Mouse (Mus musculus) left cerebral cortex, postnatal 25 days (tissue): Measurements from ENCODE around the gene Ifrd1. TPM values are rescaled to one million over a fixed set of nuclear protein-coding genes. Genes with fewer than 3 reads are reported as not detected.
"Not testable (repeated sequence)": the region's sequence is repeated elsewhere in the genome, so short reads cannot be mapped to it uniquely, and the experiment has no call there.

Experiments
- DNase-seq, 2 experiments: peaks; one replicate each; pipeline ENCODE4 v3.0.0; 2022; ENCODE audit warnings: low spot score in 2 of 2, mixed read lengths in 1 of 2
- intact Hi-C: fragments of 180-260 bp; cut with DNase I; formaldehyde crosslinking; loops from one replicate; pipeline ENCODE4 v1.15.1; 2025
- total RNA-seq, 2 experiments: library from RNA; stranded (reverse); gene quantifications; 2 replicates each; pipeline ENCODE4 v1.2.3; 2021

Gene Ifrd1
- 100 to 1,000 TPM; 110 TPM for total RNA-seq

- intact Hi-C loops, result no loop called here
- no peak for DNase-seq
Observed at GRCm38 (mm10) chr12:40248454-40249180, at the start of gene Ifrd1. Gene Ifrd1 (minus strand): TSS chr12:40248504.

- no peak for DNase-seq
- intact Hi-C loops, result no loop called here
Observed at GRCm38 (mm10) chr12:40286539-40286938, 38.2 kb upstream of the Ifrd1 start.

- intact Hi-C loops, result no loop called here
Observed at GRCm38 (mm10) chr12:40280596-40281325, 32.5 kb upstream of the Ifrd1 start.

GRCm38 (mm10) chr12:40277581-40277980 is 29.3 kb upstream of the Ifrd1 start:
- intact Hi-C loops, result no loop called here
- DNase-seq, result no peak

More at GRCm38 (mm10) chr12:40280596-40281325, 32.5 kb upstream of the Ifrd1 start:
- no peak for DNase-seq

GRCm38 (mm10) chr12:40274931-40275330 is 26.6 kb upstream of the Ifrd1 start:
- intact Hi-C loops, result no loop called here
- DNase-seq, result no peak

GRCm38 (mm10) chr12:40273339-40273738 is 25.0 kb upstream of the Ifrd1 start:
- intact Hi-C loops, result no loop called here
- no peak for DNase-seq

- DNase-seq, result no peak
- intact Hi-C loops, result no loop called here
Observed at GRCm38 (mm10) chr12:40272710-40273109, 24.4 kb upstream of the Ifrd1 start.

- intact Hi-C loops, result no loop called here
Observed at GRCm38 (mm10) chr12:40268313-40268712, 20.0 kb upstream of the Ifrd1 start.

GRCm38 (mm10) chr12:40263712-40264111 is 15.4 kb upstream of the Ifrd1 start:
- DNase-seq, result no peak
- intact Hi-C loops, result loop anchor here (2.0 kb wide), 2 partner anchors 33 to 183 kb away; no protein-coding TSS in a partner anchor

More at GRCm38 (mm10) chr12:40268313-40268712, 20.0 kb upstream of the Ifrd1 start:
- no peak for DNase-seq

GRCm38 (mm10) chr12:40263006-40263405 is 14.7 kb upstream of the Ifrd1 start:
- intact Hi-C loops, result loop anchor here (2.0 kb wide), 2 partner anchors 32 to 184 kb away; no protein-coding TSS in a partner anchor
- DNase-seq, result peak; percentile 28 to 75

GRCm38 (mm10) chr12:40258462-40259000 is 10.2 kb upstream of the Ifrd1 start:
- intact Hi-C loops, result loop anchor here (5.0 kb wide), 4 partner anchors 124 to 564 kb away; no protein-coding TSS in a partner anchor
- DNase-seq, result no peak

- intact Hi-C loops, result loop anchor here (5.0 kb wide), 4 partner anchors 125 to 565 kb away; no protein-coding TSS in a partner anchor
- peak; percentile 89 for DNase-seq
Observed at GRCm38 (mm10) chr12:40257226-40257625, 8.9 kb upstream of the Ifrd1 start.

- DNase-seq, result no peak
- intact Hi-C loops, result loop anchor here (5.0 kb wide), 4 partner anchors 126 to 566 kb away; no protein-coding TSS in a partner anchor
Observed at GRCm38 (mm10) chr12:40256543-40256942, 8.2 kb upstream of the Ifrd1 start.

- no peak for DNase-seq
- intact Hi-C loops, result loop anchor here (5.0 kb wide), 4 partner anchors 126 to 566 kb away; no protein-coding TSS in a partner anchor
Observed at GRCm38 (mm10) chr12:40256033-40256432, 7.7 kb upstream of the Ifrd1 start.

- DNase-seq, result not testable (repeated sequence)
- intact Hi-C loops, result loop anchor here (5.0 kb wide), 4 partner anchors 127 to 567 kb away; no protein-coding TSS in a partner anchor
Observed at GRCm38 (mm10) chr12:40255310-40255709, 7.0 kb upstream of the Ifrd1 start.

- intact Hi-C loops, result loop anchor here (5.0 kb wide), 4 partner anchors 128 to 568 kb away; no protein-coding TSS in a partner anchor
- no peak for DNase-seq
Observed at GRCm38 (mm10) chr12:40254729-40255128, 6.4 kb upstream of the Ifrd1 start.

GRCm38 (mm10) chr12:40253241-40253640 is 4.9 kb upstream of the Ifrd1 start:
- intact Hi-C loops, result no loop called here
- peak in 1 of 2 experiments; percentile 13 for DNase-seq

- intact Hi-C loops, result no loop called here
- no peak for DNase-seq
Observed at GRCm38 (mm10) chr12:40250256-40250655, 2.0 kb upstream of the Ifrd1 start.

GRCm38 (mm10) chr12:40247976-40248375 is 328 bp downstream of the Ifrd1 start:
- DNase-seq, result no peak
- intact Hi-C loops, result no loop called here

GRCm38 (mm10) chr12:40247384-40247783 is 920 bp downstream of the Ifrd1 start:
- intact Hi-C loops, result no loop called here
- no peak for DNase-seq
